Mouse (Mus musculus): ENCODE data around the gene Lce1d.

DNA sequence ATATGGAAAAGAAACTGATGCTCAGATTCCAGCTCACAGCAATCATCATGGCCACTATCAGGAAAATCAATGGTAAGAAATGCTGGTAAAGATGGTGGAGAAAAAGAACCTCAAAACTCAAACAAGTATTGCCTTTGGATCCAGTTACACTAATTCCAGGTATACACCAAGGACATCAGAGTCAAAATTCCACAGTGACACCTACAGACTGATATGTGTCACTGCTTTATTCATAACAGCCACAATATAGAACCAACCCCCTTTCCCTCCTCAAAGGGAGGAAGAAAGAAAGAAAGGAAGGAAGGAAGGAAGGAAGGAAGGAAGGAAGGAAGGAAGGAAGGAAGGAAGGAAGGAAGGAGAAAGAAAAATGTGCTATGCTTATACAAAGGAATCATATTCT is 28.1 kb upstream of the Lce1d start:
- TF ChIP-seq GATA1 (IDR thresholded peaks at IDR 0.05; ENCODE audit: borderline replicate concordance, low read length) (no peak), FLI1 (IDR thresholded peaks at IDR 0.05; ENCODE audit: low read length) (no peak)
